Mouse (Mus musculus): ENCODE results near the gene Sprr1b.
"Not testable (repeated sequence)": the region's sequence is repeated elsewhere in the genome, so short reads cannot be mapped to it uniquely, and the experiment has no call there.

Gene Sprr1b

DNA sequence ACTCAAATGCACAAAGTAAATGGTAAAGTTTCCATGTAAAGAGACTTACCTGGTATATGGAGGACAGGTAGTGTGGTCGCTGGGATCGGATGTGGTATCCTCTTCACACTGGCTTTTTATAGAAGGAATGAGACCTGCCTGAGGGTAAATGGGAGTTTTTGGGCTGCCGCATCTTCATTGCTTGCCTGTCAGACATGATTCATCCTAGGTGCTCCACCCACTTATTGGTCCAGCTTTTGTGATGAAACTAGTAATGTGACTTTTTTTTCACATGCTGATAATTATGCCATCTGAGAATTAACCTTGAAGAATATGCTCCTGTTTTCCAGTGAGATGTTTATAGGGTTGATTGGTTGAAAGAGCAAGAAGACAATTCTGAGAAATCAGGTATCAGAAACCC is at the start of gene Sprr1b:
TSS of gene Sprr1b (minus strand) at position 101 of the 400 bp plus-strand sequence.
- DNase-seq (ENCODE audit: low read depth): no peak

DNA sequence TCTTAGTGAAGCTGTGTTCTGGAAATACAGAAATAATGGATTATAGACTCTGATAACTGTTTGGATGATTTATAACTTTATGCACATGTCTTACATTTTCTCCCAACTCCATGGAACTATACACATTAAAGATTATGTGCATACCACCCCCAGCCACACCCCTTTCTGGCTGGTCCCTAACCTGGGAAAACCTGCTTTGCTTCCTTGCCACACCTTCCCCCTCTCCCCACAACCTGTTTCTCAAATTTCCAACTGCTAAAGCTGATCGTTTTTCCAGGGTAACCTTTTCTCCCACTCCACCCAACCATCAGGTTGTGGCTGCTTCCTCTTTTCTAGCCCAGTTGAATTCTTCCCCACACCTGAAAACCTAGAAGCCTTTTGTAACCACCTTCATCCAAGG is 47.7 kb upstream of the Sprr1b start:
- DNase-seq (ENCODE audit: low read depth): no peak

DNA sequence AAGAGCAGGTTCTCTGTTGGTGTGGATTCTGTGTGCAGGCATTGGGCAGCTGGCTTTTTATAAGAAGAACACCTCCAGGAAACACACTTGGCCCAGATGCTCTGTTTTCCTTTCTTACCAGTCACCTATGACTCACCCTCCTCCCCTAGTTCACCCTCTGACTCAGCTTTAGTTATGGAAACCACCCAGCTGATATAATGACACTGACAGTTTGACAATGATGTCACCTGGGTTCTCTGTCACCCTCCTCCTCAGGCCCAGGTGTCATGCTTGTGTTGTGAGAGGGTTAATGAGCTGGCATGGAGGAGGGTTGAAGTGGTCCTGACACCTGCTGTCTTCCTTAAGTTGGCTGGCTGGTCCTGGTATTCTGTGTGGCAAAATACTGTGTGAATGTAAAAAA is 47.3 kb upstream of the Sprr1b start, which contains the start of gene Sprr1a:
TSS of gene Sprr1a (minus strand) at position 33 of the 400 bp plus-strand sequence.
- DNase-seq (ENCODE audit: low read depth): no peak

DNA sequence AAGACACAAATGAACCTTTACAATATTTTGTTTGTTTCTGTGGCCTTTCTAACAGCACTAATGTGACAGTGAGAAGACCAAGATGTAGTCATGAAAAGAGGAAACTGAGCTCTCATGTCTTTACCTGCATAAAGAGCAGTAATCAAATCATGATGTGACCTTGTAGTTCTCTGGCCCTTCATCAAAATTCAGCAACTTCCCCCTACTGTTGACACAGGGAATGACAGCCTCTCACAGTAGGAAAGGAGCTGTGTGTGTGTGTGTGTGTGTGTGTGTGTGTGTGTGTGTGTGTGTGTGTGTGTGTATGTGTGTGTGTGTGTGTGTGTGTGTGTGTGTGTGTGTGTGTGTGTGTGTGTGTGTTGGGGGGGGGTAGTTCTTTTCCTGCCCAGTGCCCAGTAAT is 42.7 kb upstream of the Sprr1b start:
- DNase-seq (ENCODE audit: low read depth): not testable (repeated sequence)

DNA sequence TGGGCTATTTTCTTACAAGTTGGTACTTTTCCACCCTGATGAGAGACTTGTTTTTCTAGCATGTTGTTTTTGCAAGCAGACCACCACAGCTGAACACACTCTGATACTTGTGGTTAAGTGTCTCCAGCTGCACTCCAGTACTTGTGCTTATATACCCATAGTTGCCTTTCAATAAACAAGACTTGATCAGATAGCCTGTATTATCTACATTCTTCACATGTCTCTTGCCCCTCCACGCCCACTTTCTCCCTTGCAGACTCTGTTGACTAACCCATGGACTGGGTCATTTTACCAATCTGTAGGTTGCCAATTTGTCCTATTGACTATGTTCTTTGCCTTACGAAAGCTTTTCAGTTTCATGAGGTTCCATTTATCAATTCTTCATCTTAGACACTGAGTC is 31.5 kb upstream of the Sprr1b start:
- no peak for DNase-seq (ENCODE audit: low read depth)

DNA sequence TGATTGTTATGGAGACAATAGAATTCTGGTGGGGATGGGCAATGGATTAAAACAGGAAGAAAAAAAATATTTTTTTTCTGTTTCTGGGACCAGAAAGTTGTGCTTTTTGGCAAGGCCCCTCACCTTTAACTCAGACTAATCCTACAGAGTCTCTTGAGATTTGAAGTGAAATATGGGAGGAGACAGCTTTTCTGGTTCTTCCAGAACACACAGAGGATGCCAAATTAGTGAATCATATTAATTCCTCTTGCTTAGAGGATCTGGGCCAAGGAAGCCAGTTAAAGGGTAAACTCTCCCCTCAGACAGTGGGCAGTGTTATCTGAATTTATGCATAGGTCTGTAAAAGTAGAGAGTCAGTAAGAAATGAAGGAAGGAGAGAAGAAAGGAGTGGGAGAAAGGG is 28.8 kb upstream of the Sprr1b start:
- no peak for DNase-seq (ENCODE audit: low read depth)

DNA sequence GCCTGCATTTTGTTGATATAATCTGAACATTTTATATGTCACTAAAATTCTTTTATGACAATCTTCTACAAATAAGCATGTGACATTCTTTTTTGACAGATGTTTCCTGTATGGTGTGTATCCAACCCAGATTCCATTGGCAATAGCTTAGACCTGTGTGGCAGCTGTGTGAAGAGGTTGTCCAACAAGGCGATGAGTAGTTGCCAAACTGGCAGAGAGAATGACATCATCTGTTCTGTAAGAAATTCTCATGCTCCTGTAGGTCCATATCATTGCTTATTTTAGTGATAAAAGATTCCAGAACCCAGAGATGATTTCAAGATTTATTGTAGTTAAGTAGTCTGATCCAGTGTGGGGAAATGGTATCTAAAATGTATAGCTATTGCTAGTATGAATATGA is 28.0 kb upstream of the Sprr1b start:
- DNase-seq (ENCODE audit: low read depth): no peak

DNA sequence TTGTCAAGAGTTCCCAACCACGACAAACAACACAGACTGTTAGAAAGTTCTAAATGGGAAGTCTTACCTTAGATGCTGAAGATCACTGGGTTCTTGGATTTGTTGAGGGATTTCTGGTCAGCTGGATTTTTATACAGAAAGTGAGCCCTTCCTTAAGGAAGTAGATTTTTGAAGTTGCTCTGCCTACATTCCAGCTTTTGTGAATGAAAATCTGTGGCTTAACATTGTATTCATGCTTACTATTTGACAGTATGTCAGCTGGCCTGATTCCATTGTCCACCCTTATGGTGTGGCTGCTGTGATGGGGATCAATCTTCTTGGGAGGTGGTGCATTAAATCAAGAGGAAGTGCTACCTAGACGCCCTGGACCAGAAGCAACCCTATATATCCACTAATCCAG is 20.0 kb upstream of the Sprr1b start, which contains the start of gene Sprr3:
TSS of gene Sprr3 (minus strand) at position 101 of the 400 bp plus-strand sequence.
- DNase-seq (ENCODE audit: low read depth): no peak

DNA sequence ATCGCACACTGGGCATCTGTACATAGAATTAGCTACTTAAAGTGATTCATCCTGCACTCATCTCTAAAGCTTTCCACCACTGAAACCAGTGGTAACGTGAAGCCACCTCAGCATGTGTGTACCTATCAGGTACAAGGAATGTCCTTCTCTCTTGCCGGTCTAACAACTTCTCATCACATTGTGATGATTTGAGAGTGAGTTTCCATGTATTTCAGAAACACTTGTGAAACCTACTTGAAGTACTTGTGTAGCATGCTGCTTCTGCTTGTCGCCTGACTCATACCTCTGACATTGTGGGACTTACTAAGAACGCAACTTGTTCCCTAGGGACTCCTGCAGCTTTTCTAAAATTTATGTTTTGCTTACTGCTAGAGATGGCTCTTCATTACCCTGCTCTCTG is 16.6 kb upstream of the Sprr1b start:
- no peak for DNase-seq (ENCODE audit: low read depth)

DNA sequence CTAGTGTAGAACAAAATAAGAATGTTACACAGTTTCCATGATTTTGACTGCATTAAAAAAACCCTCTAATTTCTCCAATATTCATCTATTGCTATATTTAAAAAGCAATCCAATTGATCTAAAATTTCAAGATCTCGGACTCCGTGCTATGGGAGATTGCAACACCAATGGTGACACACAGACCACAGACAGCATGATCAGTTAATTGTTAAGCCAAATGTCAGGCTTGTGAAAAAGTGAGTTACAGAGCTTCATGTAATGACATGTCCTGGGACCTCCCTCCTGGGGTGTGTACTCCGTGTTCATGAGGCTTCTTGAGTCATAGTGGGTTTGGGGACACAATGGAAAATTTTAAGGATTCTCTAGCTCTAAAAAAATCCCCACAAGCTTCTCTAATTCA is 1.6 kb upstream of the Sprr1b start:
- no peak for DNase-seq (ENCODE audit: low read depth)

DNA sequence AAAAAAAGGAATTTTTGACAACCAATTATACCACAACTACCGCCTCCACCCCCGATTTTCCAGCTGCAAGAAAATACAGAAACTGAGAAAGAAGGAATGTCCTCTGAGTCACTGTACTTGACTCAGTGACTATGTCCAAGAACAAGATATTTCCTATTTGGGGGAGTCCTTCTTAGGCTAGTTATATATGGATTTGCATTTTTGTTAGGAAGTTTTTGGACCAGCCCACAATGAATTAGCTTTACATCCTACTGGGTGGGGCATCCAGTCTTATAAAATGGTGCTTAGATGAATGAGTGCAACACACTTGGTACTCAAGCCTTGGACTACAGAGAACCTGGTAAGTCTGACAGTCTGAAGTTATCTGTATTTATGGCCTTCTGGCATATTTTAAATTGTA is 6.3 kb downstream of the Sprr1b start, which contains the start of gene Sprr2k:
TSS of gene Sprr2k (plus strand) at position 301 of the 400 bp plus-strand sequence.
- DNase-seq (ENCODE audit: low read depth): no peak

DNA sequence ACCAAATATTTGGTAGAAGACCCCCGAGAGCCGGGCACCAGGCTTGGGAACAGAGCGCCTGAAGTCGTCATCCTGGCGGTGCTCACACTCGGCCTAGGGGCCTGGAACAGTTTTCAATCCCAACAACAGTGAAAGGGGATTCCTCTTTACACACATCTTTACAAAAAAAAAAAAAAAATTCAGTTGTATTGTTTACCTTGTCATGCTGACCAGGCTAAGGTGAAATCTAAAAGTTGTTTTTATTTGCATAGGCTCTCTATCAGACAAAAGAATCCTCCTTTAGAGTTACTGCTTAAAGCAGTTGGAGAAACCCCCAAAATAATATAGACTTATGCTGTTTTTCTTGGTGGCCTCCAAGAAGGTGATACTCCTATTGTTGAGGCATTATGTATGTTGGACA is 9.3 kb downstream of the Sprr1b start, which contains the start of gene Gm9774:
TSS of gene Gm9774 (minus strand) at position 101 of the 400 bp plus-strand sequence.
- no peak for DNase-seq (ENCODE audit: low read depth)

DNA sequence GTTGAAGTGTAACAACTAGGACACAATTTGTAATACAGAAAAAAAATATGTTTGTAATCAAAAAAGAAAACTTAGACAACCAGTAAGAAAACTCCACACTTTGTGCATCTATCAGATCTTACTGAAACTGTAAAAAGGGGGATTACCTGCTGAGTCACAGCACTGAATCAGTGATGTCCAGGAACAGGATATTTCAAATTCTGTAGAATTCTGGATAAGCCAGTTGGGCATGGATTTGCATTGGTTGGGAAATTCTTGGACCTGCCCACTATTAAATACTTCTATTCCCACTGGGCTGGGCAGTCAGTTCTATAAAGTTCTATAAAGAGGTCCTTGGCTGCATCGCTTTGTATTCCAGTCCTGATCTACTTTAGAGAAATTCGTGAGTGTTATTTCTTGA is 20.8 kb downstream of the Sprr1b start, which contains the start of gene Sprr2j-ps:
TSS of gene Sprr2j-ps (plus strand) at position 301 of the 400 bp plus-strand sequence.
- DNase-seq (ENCODE audit: low read depth): no peak

DNA sequence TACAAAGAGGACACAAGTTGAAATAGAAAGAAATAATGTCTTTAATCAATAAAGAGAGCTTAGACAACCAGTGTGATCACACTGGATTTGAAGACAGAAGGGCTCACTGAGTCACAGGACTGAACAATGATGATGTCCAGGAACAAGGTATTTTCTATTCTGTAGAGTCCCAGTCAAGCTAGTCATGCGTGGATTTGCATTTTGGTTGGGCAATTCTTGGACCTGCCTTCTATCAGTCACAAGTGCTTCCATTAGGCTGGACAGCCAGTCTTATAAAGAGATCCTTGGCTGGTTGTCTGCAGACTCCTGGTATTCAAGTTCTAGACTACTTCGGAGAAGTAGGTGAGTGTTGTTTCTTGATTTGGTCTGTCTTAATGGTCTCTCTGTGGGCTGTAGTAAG is 30.9 kb downstream of the Sprr1b start, which contains the start of gene Sprr2i:
TSS of gene Sprr2i (plus strand) at position 301 of the 400 bp plus-strand sequence.
- no peak for DNase-seq (ENCODE audit: low read depth)

DNA sequence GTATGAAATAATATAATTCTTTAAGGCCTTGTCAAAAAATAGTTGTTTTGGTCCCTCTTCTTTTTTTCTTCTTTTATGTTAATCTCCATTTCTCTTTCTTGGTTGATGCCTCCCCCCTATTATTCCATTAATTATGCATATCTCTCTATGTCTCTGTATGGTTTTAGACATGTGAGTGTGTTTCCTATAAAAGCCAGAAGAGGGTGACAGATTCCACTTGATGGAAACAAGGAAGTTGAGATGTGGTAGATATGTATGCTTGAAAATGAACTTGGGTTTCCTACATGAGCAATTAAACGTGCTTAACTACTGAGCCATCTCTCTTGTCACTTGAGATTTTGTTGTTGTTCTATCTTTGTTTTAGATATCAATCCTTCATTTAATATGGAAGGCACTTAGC is 44.3 kb downstream of the Sprr1b start:
- DNase-seq (ENCODE audit: low read depth): no peak
